Mouse (Mus musculus): ENCODE results near the gene Gpc1. TPM values are rescaled to one million over a fixed set of nuclear protein-coding genes. Genes with fewer than 3 reads are reported as not detected.
A peak's percentile ranks its signal among the peaks of the same experiment; 100 is the strongest.

Gene Gpc1
- polyA plus RNA-seq, 1 experiment from 2014 or later: 58.1 TPM

- no peaks in the 10 kb centered on the region for H3K36me3 ChIP-seq (ENCODE audit: insufficient read depth, low read length)
- 0 out of 2 replicates have a peak, but pooled peaks cover 5% of the 10 kb centered on the region for H3K27me3 ChIP-seq (ENCODE audit: insufficient read depth, low read length)
- no peak overlapping the region for H3K27ac ChIP-seq (ENCODE audit: low read length)
- WGBS: 10% methylated on average over 41 of the region's 41 CpGs
- peak overlapping the region; percentile 56 for H3K4me2 ChIP-seq (replicated peaks; ENCODE audit: low read depth, low read length)
- ATAC-seq (ENCODE audit: low FRiP score, low TSS enrichment): peak; percentile 22; the same call in 1 of the 2 replicates
- peak overlapping the region; percentile 38 for H3K4me3 ChIP-seq (ENCODE audit: low read length)
- peak overlapping the region; percentile 42; the same call in 1 of the 2 replicates for H3K9ac ChIP-seq (replicated peaks; ENCODE audit: low read length)
- peaks cover 22% of the 10 kb centered on the region for H3K4me1 ChIP-seq (ENCODE audit: insufficient read depth, low read length)
- no peaks in the 10 kb centered on the region for H3K9me3 ChIP-seq (ENCODE audit: low read length)
These were observed 16.7 kb downstream of the Gpc1 start for GRCm38 (mm10) chr1:92847873-92848839.

- Histone ChIP-seq H3K27ac (ENCODE audit: low read length) (no peak overlapping the region), H3K9ac (replicated peaks; ENCODE audit: low read length) (no peak overlapping the region), H3K36me3 (ENCODE audit: insufficient read depth, low read length) (no peaks in the 10 kb centered on the region), H3K4me1 (ENCODE audit: insufficient read depth, low read length) (peaks cover 26% of the 10 kb centered on the region), H3K4me2 (replicated peaks; ENCODE audit: low read depth, low read length) (no peak overlapping the region), H3K27me3 (ENCODE audit: insufficient read depth, low read length) (0 out of 2 replicates have a peak, but pooled peaks cover 5% of the 10 kb centered on the region), H3K4me3 (ENCODE audit: low read length) (no peak overlapping the region), H3K9me3 (ENCODE audit: low read length) (no peaks in the 10 kb centered on the region)
- 73% methylated on average over 2 of the region's 2 CpGs for WGBS
- ATAC-seq (ENCODE audit: low FRiP score, low TSS enrichment): no peak
These were observed 18.0 kb downstream of the Gpc1 start for GRCm38 (mm10) chr1:92849491-92849890.

GRCm38 (mm10) chr1:92849938-92850574 lies 18.6 kb downstream of the Gpc1 start:
- H3K27ac ChIP-seq (ENCODE audit: low read length): no peak overlapping the region
- no peaks in the 10 kb centered on the region for H3K36me3 ChIP-seq (ENCODE audit: insufficient read depth, low read length)
- 42% methylated on average over 13 of the region's 13 CpGs for WGBS
- H3K27me3 ChIP-seq (ENCODE audit: insufficient read depth, low read length): 0 out of 2 replicates have a peak, but pooled peaks cover 5% of the 10 kb centered on the region
- H3K9ac ChIP-seq (replicated peaks; ENCODE audit: low read length): no peak overlapping the region
- no peak for ATAC-seq (ENCODE audit: low FRiP score, low TSS enrichment)
- H3K4me2 ChIP-seq (replicated peaks; ENCODE audit: low read depth, low read length): no peak overlapping the region
- H3K4me1 ChIP-seq (ENCODE audit: insufficient read depth, low read length): peaks cover 26% of the 10 kb centered on the region
- H3K9me3 ChIP-seq (ENCODE audit: low read length): no peaks in the 10 kb centered on the region
- no peak overlapping the region for H3K4me3 ChIP-seq (ENCODE audit: low read length)

- no peak overlapping the region for H3K4me3 ChIP-seq (ENCODE audit: low read length)
- 0 out of 2 replicates have a peak, but pooled peaks cover 5% of the 10 kb centered on the region for H3K27me3 ChIP-seq (ENCODE audit: insufficient read depth, low read length)
- H3K9ac ChIP-seq (replicated peaks; ENCODE audit: low read length): no peak overlapping the region
- H3K36me3 ChIP-seq (ENCODE audit: insufficient read depth, low read length): peaks cover 7% of the 10 kb centered on the region
- no peak overlapping the region for H3K27ac ChIP-seq (ENCODE audit: low read length)
- H3K4me2 ChIP-seq (replicated peaks; ENCODE audit: low read depth, low read length): no peak overlapping the region
- H3K4me1 ChIP-seq (ENCODE audit: insufficient read depth, low read length): peaks cover 26% of the 10 kb centered on the region
- H3K9me3 ChIP-seq (ENCODE audit: low read length): no peaks in the 10 kb centered on the region
- WGBS: 92% methylated on average over 2 of the region's 2 CpGs
- ATAC-seq (ENCODE audit: low FRiP score, low TSS enrichment): no peak
These were observed 21.0 kb downstream of the Gpc1 start for GRCm38 (mm10) chr1:92852450-92852849.

- Histone ChIP-seq H3K9me3 (ENCODE audit: low read length) (no peaks in the 10 kb centered on the region), H3K4me3 (ENCODE audit: low read length) (no peak overlapping the region), H3K9ac (replicated peaks; ENCODE audit: low read length) (no peak overlapping the region), H3K4me2 (replicated peaks; ENCODE audit: low read depth, low read length) (no peak overlapping the region), H3K36me3 (ENCODE audit: insufficient read depth, low read length) (peaks cover 24% of the 10 kb centered on the region), H3K4me1 (ENCODE audit: insufficient read depth, low read length) (no peaks in the 10 kb centered on the region), H3K27ac (ENCODE audit: low read length) (no peak overlapping the region), H3K27me3 (ENCODE audit: insufficient read depth, low read length) (no peaks in the 10 kb centered on the region)
- 79% methylated on average over 6 of the region's 6 CpGs for WGBS
- ATAC-seq (ENCODE audit: low FRiP score, low TSS enrichment): no peak
These were observed 30.1 kb downstream of the Gpc1 start for GRCm38 (mm10) chr1:92861503-92861902.

- no peaks in the 10 kb centered on the region for H3K27me3 ChIP-seq (ENCODE audit: insufficient read depth, low read length)
- no peak overlapping the region for H3K27ac ChIP-seq (ENCODE audit: low read length)
- no peak for ATAC-seq (ENCODE audit: low FRiP score, low TSS enrichment)
- no peaks in the 10 kb centered on the region for H3K4me1 ChIP-seq (ENCODE audit: insufficient read depth, low read length)
- H3K9me3 ChIP-seq (ENCODE audit: low read length): no peaks in the 10 kb centered on the region
- H3K4me3 ChIP-seq (ENCODE audit: low read length): no peak overlapping the region
- H3K9ac ChIP-seq (replicated peaks; ENCODE audit: low read length): no peak overlapping the region
- H3K4me2 ChIP-seq (replicated peaks; ENCODE audit: low read depth, low read length): no peak overlapping the region
- H3K36me3 ChIP-seq (ENCODE audit: insufficient read depth, low read length): peaks cover 9% of the 10 kb centered on the region; the same call in 1 of the 2 replicates
- WGBS: 86% methylated on average over 4 of the region's 4 CpGs
These were observed 31.8 kb downstream of the Gpc1 start for GRCm38 (mm10) chr1:92863268-92863667.

- H3K27ac ChIP-seq (ENCODE audit: low read length): no peak overlapping the region
- no peak overlapping the region for H3K9ac ChIP-seq (replicated peaks; ENCODE audit: low read length)
- no peak for ATAC-seq (ENCODE audit: low FRiP score, low TSS enrichment)
- no peaks in the 10 kb centered on the region for H3K27me3 ChIP-seq (ENCODE audit: insufficient read depth, low read length)
- H3K4me3 ChIP-seq (ENCODE audit: low read length): no peak overlapping the region
- no peaks in the 10 kb centered on the region for H3K4me1 ChIP-seq (ENCODE audit: insufficient read depth, low read length)
- no peaks in the 10 kb centered on the region for H3K9me3 ChIP-seq (ENCODE audit: low read length)
- no peak overlapping the region for H3K4me2 ChIP-seq (replicated peaks; ENCODE audit: low read depth, low read length)
- no peaks in the 10 kb centered on the region for H3K36me3 ChIP-seq (ENCODE audit: insufficient read depth, low read length)
- 67% methylated on average over 2 of the region's 2 CpGs for WGBS
These were observed 34.7 kb downstream of the Gpc1 start for GRCm38 (mm10) chr1:92866170-92866569.

- Histone ChIP-seq H3K4me2 (replicated peaks; ENCODE audit: low read depth, low read length) (no peak overlapping the region), H3K4me1 (ENCODE audit: insufficient read depth, low read length) (no peaks in the 10 kb centered on the region), H3K27me3 (ENCODE audit: insufficient read depth, low read length) (no peaks in the 10 kb centered on the region), H3K36me3 (ENCODE audit: insufficient read depth, low read length) (no peaks in the 10 kb centered on the region), H3K9ac (replicated peaks; ENCODE audit: low read length) (no peak overlapping the region), H3K9me3 (ENCODE audit: low read length) (no peaks in the 10 kb centered on the region), H3K27ac (ENCODE audit: low read length) (no peak overlapping the region), H3K4me3 (ENCODE audit: low read length) (no peak overlapping the region)
- 72% methylated on average over 2 of the region's 2 CpGs for WGBS
- no peak for ATAC-seq (ENCODE audit: low FRiP score, low TSS enrichment)
These were observed 38.5 kb downstream of the Gpc1 start for GRCm38 (mm10) chr1:92869985-92870384.

- no peak overlapping the region for H3K9ac ChIP-seq (replicated peaks; ENCODE audit: low read length)
These were observed 41.2 kb downstream of the Gpc1 start for GRCm38 (mm10) chr1:92872666-92873065.

More at GRCm38 (mm10) chr1:92872666-92873065, 41.2 kb downstream of the Gpc1 start:
- Histone ChIP-seq H3K36me3 (ENCODE audit: insufficient read depth, low read length) (no peaks in the 10 kb centered on the region), H3K27me3 (ENCODE audit: insufficient read depth, low read length) (no peaks in the 10 kb centered on the region), H3K4me1 (ENCODE audit: insufficient read depth, low read length) (peaks cover 17% of the 10 kb centered on the region), H3K4me3 (ENCODE audit: low read length) (no peak overlapping the region), H3K9me3 (ENCODE audit: low read length) (no peaks in the 10 kb centered on the region), H3K4me2 (replicated peaks; ENCODE audit: low read depth, low read length) (no peak overlapping the region), H3K27ac (ENCODE audit: low read length) (no peak overlapping the region)
- 67% methylated on average over 7 of the region's 7 CpGs for WGBS
- ATAC-seq (ENCODE audit: low FRiP score, low TSS enrichment): no peak

Data from kidney, embryonic 16.5 days (tissue).